Mouse (Mus musculus): ENCODE measurements around the gene Rab3a.

DNA sequence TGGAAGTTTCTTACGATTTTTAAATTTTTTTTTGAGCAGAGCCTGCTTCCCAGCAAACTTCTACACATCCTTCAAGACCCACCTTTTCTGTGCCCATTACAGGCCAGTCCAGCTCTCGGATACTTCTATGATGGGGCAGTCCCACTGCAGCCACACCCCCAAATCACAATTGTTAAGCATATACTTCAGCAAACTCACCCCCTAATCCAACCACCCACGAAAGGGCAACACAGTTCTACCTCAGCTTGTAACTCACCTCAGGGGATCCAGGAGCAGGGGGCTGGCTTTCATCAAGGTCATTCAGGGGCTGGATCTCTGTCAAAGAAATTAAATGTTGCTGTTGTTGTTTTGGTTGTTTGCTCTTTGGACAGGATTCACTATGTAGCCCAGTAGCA is 32.6 kb downstream of the Rab3a start:
- TF ChIP-seq CTCF (IDR thresholded peaks at IDR 0.05) = no peak
- no peak for TF ChIP-seq POLR2A (IDR thresholded peaks at IDR 0.05; ENCODE audit: insufficient read depth, low read depth, low read length)
- no peak for TF ChIP-seq EP300 (IDR thresholded peaks at IDR 0.05; ENCODE audit: insufficient read depth, low read depth, low read length)
